Mouse (Mus musculus): ENCODE data around the gene Mrpl58.
"Not testable (repeated sequence)": the region's sequence is repeated elsewhere in the genome, so short reads cannot be mapped to it uniquely, and the experiment has no call there.

The Mrpl58 gene

DNA sequence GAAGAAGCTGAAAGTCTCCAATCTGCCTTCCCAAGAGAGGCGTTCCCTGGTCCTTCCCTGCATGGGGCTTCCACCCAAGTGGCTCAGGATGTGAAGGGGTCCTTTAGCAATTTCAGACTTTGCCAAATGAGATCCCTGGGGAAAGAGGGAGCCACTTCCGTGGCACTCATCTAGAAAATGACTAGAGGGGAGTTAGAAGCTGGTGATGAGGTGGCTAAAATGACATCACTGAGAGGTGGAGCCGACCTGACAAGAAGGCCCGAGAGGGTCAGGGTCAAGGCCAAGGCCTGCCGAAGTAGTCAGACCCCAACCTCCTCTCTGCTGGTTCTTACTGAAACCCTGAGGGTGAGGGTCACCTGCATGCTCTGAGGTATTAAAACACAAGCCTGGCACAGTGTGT, 20.7 kb upstream of the Mrpl58 start:
- no peak for DNase-seq (ENCODE audit: low spot score)

DNA sequence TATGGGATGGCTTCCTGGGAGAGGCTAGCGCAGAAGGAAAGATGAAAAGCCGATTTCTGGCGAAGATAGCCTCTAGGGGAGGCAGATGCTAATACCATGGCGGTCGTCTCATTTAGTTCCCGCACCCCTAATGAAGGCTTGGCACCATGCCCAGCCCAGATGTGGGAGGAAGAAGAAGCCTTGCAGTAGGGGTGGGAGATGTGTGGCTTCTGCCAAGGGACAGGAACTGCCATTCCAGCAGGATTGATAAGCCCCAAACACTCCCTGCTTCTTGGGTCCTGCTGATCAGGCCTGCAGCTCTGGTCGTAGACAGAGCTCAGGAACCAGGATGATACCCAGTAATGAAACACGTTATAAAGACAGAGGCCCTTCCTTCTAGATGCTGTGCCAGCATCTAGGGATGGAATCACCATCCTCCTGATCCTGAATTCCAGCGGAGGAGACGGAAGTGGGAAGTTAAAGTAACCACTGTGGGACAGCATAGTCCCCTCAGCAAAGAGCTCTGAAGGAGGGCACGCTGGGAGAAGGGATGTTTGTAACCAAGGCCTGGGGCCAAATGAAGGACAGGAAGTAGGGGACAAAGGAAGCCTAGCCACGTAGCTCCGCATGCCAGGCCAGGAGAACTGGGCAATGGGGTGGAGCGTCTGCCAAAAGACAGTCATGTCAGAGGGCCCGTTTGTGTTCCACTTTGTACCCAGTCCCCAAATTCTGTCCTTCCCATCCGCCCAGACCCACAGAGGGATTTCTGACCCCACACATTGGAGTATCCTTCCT, 19.7 kb upstream of the Mrpl58 start:
- no peak for DNase-seq (ENCODE audit: low spot score)

DNA sequence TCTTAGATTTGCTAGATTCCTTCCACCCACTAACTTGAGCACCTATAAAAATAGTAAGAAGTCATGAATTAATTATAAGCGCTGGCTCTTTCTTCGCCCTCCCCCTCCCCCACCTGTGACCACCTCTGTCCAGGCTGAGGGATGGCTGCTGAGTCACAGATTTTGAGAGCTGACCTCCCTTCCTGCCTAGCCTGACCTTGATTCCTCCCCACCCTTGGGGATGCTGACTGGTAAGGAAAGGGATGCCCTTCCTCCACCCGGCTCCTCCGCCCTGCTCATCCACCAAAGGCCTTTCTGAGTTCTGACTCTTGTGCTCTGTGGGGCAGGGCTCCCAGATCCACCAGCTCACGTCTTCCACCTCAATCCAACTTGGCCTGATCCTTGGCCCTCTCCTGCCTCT, 19.0 kb upstream of the Mrpl58 start:
- DNase-seq (ENCODE audit: low spot score) = no peak

DNA sequence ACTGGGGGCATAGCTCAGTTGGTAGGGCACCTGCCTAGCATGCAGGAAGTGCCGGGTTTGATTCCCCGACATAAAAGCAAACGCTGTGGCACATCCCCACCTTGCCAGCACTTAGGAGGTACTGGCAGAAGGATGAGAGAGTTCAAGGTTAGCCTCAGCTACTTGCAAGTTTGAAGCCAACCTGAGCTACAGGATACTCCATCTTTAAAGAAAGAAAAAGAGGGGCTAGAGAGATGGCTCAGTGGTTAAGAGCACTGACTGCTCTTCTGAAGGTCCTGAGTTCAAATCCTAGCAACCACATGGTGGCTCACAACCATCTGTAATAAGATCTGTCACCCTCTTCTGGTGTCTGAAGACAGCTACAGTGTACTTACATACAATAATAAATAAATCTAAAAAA, 16.7 kb upstream of the Mrpl58 start:
- not testable (repeated sequence) for DNase-seq (ENCODE audit: low spot score)

DNA sequence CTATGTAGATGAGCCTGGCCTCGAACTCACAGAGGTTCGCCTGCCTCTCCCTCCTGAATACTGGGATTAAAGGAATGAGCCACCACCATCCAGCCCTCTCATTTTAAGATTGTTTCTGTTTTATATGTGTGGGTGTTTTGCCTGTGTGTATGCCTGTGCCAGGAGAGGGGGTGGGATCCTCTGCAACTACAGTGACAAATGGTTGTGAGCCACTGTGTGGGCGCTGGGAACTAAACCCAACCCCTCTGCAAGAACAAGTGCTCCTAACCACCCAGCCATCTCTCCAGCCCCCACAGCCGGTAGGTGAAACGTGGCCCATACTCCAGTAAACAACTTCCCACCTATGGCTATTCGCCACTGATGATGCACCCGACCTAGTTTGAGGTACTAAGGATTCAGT, 12.2 kb upstream of the Mrpl58 start:
- no peak for DNase-seq (ENCODE audit: low spot score)

DNA sequence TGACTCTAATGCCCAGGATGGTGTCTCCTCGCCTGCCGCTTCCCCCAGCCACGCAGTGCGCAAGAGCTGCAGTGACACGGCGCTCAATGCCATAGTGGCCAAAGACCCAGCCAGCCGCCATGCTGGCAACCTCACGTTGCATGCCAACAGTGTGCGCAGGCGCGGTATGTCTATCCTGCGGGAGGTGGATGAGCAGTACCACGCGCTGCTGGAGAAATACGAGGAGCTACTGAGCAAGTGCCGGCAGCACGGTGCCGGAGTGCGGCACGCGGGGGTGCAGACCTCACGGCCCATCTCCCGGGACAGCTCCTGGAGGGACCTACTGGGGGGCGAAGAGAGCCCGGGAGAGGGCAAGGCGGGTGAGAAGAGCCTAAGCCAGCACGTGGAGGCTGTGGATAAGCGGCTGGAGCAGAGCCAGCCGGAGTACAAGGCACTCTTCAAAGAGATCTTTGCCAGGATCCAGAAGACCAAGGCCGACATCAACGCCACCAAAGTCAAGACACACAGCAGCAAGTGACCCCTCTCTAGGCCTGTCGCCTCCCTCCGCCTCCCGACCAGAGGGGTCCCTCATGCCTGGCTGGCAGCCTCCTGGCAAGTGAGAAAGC, 9.7 kb upstream of the Mrpl58 start:
- no peak for DNase-seq (ENCODE audit: low spot score)

DNA sequence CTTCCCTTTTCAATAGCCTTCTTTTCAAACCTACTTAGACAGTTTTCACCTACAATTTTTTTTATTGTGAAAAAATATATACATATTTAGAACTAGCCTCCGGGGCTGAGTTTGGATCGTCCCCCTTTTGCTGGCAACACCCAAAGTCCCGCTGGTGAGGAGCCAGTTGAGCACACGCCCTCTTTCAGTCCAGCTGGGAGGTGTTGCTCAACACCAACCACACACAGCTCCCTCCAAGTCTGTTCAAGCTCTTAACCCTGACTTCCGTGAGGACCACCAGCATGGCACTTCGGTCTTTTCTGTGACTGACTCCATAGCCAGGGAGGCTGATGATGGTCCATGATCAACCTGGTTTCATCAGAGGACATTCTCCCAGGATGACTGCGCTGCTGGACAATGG, 5.5 kb upstream of the Mrpl58 start:
- no peak for DNase-seq (ENCODE audit: low spot score)

DNA sequence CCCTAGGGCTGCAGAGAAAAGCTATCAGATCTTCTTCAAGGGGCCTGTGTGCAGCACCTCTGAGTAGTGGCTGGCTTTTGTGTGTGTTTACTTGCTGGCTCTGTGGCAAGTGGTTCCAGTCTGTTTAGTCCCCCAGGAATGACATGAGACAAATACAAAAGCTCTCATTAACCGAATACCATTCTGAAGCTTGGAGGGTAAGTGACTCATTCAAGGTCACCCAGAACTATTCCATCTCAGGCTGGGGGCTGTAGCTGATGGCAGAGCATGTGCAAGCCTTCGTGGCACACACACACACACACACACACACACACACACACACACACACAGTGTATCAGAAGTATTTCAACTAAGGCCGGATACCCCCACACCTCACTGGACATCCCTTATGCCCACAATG, 3.4 kb upstream of the Mrpl58 start:
- no peak for DNase-seq (ENCODE audit: low spot score)

DNA sequence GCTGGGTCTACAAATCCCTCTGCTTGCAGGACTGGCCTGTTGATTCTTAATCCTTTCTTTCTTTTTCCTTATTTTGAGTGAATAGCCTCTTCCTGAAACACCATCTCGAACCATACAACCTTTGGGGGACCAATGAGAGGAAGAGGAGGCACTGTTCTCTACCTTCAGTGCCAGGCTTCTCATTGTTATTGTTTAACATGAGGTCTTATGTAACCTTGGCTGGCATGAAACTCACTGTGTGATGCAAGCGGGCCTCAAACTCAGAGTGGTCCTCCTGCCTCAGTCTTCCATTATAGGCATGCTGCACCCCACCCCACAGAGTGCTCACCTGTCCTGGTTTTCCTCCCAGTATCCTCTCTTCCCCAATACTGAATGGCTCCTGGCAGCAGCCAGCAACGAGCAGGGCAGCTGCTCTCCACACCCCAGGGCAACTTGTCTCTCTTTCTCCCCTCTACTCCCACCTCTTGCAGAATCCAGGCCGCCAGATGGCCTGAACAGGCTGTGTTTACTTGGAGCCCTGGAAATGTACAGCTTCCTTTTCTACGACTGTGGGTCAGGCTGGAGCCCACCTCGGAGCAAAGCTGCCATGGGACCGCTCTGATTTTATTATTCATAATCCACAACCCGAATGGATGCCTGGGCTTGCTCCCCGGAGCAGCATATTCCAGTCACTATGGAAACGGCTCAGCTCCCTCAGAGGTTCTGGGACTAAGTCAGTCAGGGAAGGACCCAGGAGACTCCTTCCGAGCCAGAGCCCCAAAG, 2.7 kb upstream of the Mrpl58 start:
- DNase-seq (ENCODE audit: low spot score) = no peak

DNA sequence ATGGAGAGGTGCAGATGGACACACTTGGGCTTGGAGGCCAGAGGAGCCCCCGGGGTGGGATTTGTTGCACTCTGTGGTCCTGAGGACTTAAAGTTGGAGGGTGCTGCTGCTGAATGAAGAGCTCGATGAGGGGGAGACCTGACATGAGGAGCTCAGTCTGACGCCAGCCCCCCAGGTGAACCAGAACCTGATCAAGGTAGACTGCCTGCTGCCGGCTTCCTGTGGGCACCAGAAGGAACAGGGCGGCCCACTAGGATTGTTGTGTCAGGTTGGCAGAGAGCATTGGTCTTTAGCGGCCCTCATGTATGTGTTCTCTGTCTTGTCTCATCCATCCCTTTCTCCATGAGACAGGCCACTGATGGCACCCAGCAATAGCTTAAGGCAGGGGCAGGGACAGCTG, 2.2 kb downstream of the Mrpl58 start:
- DNase-seq (ENCODE audit: low spot score) = no peak

DNA sequence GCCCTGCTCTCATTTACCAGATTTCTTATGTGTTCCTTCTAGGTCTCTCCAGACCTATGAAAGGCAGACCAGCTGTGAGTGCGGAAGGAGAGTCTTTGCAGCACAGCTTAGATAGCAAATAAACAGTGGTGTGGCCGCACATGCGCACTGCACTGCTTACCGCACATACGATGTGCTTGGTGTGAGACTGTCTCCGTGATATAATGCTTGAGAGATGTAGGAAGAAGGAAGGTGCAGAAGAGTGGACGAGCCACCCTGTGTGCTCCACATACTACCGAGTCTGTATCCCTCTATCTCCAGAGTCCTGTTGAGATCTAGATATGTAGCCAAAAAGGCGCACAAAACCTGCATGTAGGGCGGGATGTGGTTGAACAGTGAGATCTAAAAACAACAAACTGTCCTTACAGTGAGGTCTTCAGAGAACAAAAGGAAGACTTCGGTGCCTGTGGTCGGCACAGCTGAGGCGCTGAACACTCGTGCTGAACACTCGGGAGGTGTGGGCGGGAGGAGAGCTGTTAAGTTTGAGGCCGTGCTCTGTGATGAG, 3.4 kb downstream of the Mrpl58 start:
- peak; percentile 88 for DNase-seq (ENCODE audit: low spot score)

DNA sequence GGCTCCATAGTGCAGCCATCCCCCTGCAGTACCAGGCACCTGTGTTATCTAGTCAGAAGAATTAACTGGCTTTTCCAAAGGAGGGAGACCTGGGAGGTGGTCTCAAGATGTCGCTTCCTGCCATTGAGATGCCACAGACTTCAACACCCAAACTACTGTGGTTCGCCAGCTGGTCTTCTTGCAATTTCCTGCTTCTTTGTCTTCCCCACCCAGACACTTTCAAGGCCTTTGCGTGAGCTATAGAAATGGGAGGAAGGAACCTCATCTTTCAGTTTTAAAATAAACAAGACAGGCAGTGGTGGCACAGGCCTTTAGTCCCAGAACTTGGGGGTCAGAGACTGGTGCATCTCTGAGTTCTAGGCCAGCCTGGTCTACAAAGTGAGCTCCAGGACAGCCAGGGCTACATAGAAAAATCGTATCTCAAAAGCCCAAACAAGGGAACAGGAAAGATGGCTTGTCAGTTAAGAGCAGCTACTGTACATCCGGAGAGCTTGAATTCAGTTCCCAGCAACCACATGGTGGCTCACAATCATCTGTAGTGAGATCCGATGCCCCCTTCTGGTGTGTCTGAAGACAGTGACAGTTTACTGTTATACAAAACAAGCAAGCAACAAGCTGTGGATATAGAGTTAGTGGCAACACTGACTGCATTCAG, 4.8 kb downstream of the Mrpl58 start:
- DNase-seq (ENCODE audit: low spot score) = peak; percentile 74

DNA sequence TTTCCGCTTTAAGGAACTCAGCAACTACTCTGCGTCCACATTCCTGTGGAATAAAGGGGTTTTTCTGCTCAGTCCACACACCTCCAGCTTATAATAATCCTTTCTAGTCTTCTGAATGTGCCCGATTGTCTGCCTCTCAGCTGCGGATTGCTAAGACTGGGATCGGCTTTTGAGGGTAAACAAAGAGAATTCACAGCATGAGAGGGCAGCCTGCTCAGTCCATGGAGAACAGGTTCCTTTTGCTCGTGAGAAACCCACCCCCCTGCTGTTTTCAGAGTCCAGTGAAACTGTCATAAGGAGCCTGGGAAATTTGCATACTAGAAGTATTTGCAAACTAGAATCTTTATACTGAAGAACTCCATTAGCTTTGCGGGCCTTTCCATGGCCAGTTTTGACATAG, 6.0 kb downstream of the Mrpl58 start:
- no peak for DNase-seq (ENCODE audit: low spot score)

DNA sequence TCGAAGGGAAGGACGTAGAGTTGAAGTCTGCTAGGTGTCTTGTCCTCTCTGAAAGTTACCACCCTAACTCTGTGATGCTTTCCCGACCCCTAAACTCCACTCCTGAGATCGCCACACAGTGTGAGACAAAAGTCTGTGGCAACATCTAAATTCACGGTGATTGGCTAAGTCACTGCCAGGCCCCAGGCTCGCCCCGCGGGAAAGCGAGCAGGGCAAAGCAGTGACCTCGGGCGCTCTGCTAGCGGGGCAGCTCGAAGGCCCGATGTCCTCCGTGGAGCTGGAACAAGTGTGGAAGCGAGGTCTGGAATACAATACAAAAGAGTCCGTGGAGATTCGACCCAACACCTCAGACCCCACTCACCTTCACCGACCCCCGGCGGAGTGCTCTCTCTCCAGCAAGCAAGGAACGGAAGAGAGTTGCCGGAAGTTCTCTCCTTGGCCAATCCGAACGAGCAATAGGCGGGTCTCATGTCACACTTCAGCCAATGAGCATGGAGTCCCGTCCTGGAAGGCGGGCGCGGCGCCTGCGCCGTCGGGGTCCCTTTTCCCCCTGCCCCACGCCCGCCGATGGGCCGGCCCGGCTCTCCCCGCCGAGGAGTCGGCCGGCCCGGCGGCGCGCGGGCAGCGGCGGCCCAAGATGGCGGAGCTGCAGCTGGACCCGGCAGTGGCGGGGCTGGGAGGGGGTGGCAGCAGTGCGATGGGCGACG, 16.1 kb downstream of the Mrpl58 start, which contains the start of the genes Atp5h and Kctd2:
Atp5h (minus strand) TSS at position 432 of the 707 bp plus-strand sequence.
Kctd2 (plus strand) TSS at position 598 of the 707 bp plus-strand sequence.
- peak; percentile 96 for DNase-seq (ENCODE audit: low spot score)

DNA sequence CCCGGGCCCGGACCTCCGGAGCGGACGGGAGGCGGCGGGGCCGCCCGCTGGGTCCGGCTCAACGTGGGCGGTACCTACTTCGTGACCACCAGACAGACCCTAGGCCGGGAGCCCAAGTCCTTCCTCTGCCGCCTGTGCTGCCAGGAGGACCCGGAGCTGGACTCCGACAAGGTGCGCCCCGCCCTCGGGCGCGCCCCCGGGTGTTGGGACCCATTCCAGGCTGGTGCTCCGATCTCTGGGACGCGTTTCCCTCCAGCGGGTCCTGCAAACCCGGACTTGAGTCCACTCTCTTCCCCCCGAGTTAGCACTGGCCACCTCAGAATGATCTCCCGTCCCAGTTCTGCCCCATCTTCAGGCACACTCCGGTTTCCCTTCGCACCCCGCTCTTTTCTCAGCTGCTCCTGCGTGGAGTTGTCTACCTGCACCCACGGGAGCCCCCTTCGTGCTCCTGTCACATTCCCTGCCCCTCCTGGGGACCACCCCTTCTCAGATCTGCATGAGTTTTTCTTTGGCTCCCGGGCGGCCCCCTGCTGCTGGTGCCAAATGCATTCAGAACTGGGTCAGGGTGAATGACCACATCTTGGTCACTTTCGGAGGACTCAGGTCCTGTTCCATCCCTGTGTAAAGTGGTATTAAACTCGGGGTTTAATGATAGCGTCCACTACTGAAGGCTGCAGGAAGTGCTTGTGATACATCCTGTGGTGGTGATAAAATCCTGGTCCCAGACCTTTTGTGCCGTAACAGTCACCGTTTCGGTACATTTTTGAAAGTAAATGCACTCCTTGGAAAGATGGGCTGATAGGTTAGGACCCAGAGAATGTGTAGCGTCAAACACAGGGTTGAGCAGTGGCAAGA, 17.0 kb downstream of the Mrpl58 start:
- peak; percentile 18 for DNase-seq (ENCODE audit: low spot score)

DNA sequence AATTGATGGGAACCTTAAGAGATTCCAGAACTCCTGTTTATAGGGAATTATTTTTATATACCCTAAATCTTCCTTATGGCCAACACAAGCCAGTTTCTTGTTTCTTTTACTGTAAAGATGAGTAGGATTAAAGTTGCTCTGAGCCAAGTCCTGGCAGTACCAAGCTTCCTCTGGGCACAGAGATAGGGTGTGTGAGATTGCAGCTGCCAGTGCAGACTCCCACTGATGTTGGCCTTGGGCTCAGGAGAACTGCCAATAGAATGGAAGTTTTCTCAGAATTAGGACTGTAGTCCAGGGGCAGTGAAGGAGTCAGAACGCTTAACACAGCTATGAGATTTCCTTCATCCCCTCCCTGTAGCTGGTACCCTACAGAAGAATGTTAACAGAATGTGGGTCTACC, 17.8 kb downstream of the Mrpl58 start:
- no peak for DNase-seq (ENCODE audit: low spot score)

DNA sequence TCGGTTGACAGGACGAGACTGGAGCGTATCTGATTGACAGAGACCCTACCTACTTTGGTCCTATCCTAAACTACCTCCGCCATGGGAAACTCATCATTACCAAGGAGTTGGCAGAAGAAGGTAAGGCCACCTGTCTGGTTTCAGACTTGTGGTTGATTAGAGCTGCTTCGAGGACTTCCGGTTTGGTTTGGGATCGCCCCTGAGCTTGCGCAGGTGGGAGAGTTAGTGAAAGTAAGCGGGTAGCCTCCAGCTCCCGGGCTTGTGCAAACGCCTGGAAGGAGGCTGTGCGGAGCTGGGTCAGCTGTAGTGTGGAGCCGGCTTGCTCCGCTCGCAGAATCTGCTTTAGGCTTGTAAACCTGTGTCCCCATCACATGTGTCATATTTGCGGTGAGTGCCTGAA, 18.4 kb downstream of the Mrpl58 start:
- DNase-seq (ENCODE audit: low spot score) = no peak

DNA sequence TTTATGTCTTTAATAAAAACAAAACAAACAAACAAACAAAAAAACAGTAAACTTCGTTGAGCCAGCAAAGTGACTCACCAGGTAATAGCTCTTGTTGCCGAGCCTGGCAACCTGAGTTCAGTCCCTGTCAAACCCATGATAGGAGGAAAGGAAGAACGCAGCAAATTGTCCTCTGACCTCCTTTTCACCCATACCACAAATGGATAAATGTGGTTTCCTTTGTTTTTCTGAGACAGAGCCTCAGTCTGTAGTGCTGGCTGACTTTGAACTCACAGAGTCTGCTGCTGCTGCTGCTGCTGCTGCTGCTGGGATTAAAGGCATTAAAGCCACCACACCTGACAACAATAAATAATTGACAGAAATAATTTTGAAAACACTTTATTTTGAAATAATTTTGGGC, 19.5 kb downstream of the Mrpl58 start:
- DNase-seq (ENCODE audit: low spot score) = peak; percentile 46

DNA sequence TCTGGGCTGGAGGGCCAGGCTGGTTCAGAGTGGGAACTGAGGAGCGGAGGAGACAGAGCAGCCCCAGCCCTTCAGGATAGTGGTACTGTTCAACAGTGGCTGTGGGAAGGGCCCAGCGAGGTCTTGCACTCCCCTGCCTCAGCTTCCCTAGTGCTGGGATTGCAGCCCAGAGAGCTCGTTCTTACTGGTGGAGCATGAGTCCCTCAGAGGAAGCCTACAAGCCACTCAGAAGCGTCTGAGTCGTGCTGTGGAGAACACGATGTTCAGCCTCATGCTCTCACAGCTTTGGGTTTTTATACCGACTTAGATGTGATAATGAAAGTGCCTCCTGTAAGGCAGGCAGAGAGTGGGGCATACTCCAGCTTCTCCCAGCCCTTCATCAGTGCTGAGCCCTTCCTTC, 21.1 kb downstream of the Mrpl58 start:
- DNase-seq (ENCODE audit: low spot score) = no peak

DNA sequence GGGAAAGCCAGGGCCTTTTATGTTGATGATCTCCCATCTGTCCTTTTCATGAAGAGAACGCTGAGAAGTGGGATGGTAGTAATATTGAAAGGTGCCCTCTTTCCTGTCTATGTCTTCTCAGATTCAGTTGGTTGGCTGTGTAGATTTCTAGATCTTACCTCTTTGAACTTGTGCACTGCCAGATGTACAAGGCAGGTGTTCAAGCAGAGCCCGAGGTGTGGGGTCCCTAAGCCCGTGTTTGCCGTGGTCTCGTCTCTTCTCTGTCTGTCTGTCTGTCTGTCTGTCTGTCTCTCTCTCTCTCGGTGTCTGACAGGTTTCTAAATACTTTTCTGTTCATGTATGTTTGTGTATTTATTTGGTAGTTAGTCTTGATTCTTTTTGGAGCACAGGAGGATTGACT, 22.1 kb downstream of the Mrpl58 start:
- no peak for DNase-seq (ENCODE audit: low spot score)

Measured in T-cell, adult 2 months (primary cell).